Mouse (Mus musculus) limb, embryonic 13.5 days (tissue): ENCODE results near the gene Lama5. TPM values are rescaled to one million over a fixed set of nuclear protein-coding genes. Genes with fewer than 3 reads are reported as not detected.

Experiments used
- ATAC-seq: fragments of 200-750 bp; cut with Nextera tagmentation; 2 replicates; pipeline ENCODE4 v1.8.0; 2017; ENCODE audit warnings: low read depth, moderate number of reproducible peaks, moderate TSS enrichment; ENCODE audit not compliant: low FRiP score
- H3K27ac ChIP-seq: fragments of 300-500 bp; sonication (generic); 2 replicates; pipeline ENCODE4 v1.5.1; 2015; ENCODE audit warnings: inconsistent platforms, mild to moderate bottlenecking, moderate library complexity
- H3K27me3 ChIP-seq: fragments of 300-500 bp; sonication (generic); 2 replicates; pipeline ENCODE4 v1.6.1; 2015; ENCODE audit warnings: mild to moderate bottlenecking, inconsistent platforms
- H3K36me3 ChIP-seq: fragments of 300-500 bp; sonication (generic); 2 replicates; pipeline ENCODE4 v1.6.1; 2015; ENCODE audit warnings: inconsistent platforms, mild to moderate bottlenecking, moderate library complexity
- H3K4me1 ChIP-seq: fragments of 300-500 bp; sonication (generic); 2 replicates; pipeline ENCODE4 v1.6.1; 2015; ENCODE audit warnings: inconsistent platforms
- H3K4me2 ChIP-seq: fragments of 300-500 bp; sonication (generic); replicated peaks from 2 replicates; pipeline ENCODE4 v1.6.1; 2015; ENCODE audit warnings: inconsistent platforms, mild to moderate bottlenecking, moderate library complexity
- H3K4me3 ChIP-seq: fragments of 300-500 bp; sonication (generic); 2 replicates; pipeline ENCODE4 v1.5.1; 2015; ENCODE audit warnings: moderate library complexity, mild to moderate bottlenecking, inconsistent platforms
- H3K9ac ChIP-seq: fragments of 300-500 bp; sonication (generic); 2 replicates; pipeline ENCODE4 v1.6.1; 2015; ENCODE audit warnings: mild to moderate bottlenecking, inconsistent platforms
- H3K9me3 ChIP-seq: fragments of 300-500 bp; sonication (generic); 2 replicates; pipeline ENCODE4 v1.6.1; 2016; ENCODE audit warnings: inconsistent platforms
- WGBS: fragments of 180-500 bp; shearing (Covaris S2); methylation state at CpG from one replicate; pipeline ENCODE4 v1.1.7; 2015; 5-methylcytosine and 5-hydroxymethylcytosine counted together
- polyA plus RNA-seq: library from polyadenylated mRNA; unstranded; fragments of >200 nt; fragmentation: Nextera tagmentation; extraction: Ambion mirVana; gene quantifications from 2 replicates; pipeline ENCODE4 v1.2.1, GENCODE M21; 2015

Lama5 gene
- polyA plus RNA-seq, 1 experiment from 2014 or later: 15.8 TPM

- H3K4me1 ChIP-seq: no peaks in the 10 kb centered on the region
- H3K36me3 ChIP-seq: no peaks in the 10 kb centered on the region
- no peak overlapping the region for H3K4me3 ChIP-seq
- H3K4me2 ChIP-seq: no peak overlapping the region
- WGBS: 67% methylated on average over 9 of the region's 9 CpGs
- H3K27ac ChIP-seq: no peak overlapping the region
- H3K27me3 ChIP-seq: no peaks in the 10 kb centered on the region
- no peak for ATAC-seq
- H3K9me3 ChIP-seq: no peaks in the 10 kb centered on the region
- H3K9ac ChIP-seq: no peak overlapping the region
Observed at GRCm38 (mm10) chr2:180248947-180249660, 23.4 kb upstream of the Lama5 start.

DNA sequence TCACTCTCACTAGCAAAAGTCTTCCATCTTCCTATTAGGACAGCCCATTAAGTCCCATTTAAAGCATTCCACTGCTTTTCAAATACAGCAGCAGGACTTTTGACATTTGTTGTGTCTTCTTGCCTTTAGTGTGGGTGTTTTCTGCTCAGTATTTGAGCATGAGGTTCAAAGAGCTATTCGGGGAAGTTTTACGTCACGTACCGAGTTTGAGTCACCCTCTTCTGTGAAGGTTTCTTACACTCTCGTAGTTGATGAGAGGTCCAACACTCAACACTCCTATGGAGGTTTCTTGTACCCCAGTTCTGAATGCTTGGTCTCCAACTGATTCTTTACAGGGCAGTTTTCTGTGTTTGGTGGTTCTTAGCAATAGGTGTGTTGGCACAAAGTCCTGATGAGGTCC lies 22.3 kb upstream of the Lama5 start:
- H3K9me3 ChIP-seq: no peaks in the 10 kb centered on the region
- 88% methylated on average over 5 of the region's 5 CpGs for WGBS
- ATAC-seq: no peak
- no peak overlapping the region for H3K4me2 ChIP-seq
- H3K27me3 ChIP-seq: no peaks in the 10 kb centered on the region
- H3K4me3 ChIP-seq: no peak overlapping the region
- no peak overlapping the region for H3K9ac ChIP-seq
- no peak overlapping the region for H3K27ac ChIP-seq
- no peaks in the 10 kb centered on the region for H3K36me3 ChIP-seq
- H3K4me1 ChIP-seq: no peaks in the 10 kb centered on the region

DNA sequence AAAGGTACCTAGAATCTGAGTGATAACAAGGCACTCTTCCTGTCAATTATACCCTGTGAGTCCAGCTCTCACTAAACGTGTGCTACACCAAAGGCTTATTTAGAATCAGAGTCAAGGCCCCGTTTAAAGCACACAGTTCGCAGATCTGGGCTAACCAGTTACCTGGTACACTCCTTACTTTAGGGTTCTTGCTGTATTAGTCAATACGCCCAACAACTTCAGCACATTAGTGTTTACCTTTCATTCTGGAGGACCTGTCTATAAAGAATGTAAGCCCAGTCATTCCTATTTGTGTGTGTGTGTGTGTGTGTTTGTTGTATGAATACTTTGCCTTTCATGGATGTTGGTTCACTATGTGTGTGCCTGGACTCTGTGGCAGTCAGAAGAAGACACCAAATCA lies 17.4 kb upstream of the Lama5 start:
- no peak overlapping the region for H3K9ac ChIP-seq
- no peak overlapping the region for H3K4me2 ChIP-seq
- no peak overlapping the region for H3K4me3 ChIP-seq
- WGBS: 86% methylated on average over 4 of the region's 4 CpGs
- no peaks in the 10 kb centered on the region for H3K27me3 ChIP-seq
- no peak overlapping the region for H3K27ac ChIP-seq
- no peaks in the 10 kb centered on the region for H3K36me3 ChIP-seq
- no peaks in the 10 kb centered on the region for H3K4me1 ChIP-seq
- H3K9me3 ChIP-seq: no peaks in the 10 kb centered on the region
- ATAC-seq: no peak

GRCm38 (mm10) chr2:180238591-180238990 lies 12.9 kb upstream of the Lama5 start:
- H3K9ac ChIP-seq: no peak overlapping the region
- H3K4me3 ChIP-seq: no peak overlapping the region
- H3K36me3 ChIP-seq: no peaks in the 10 kb centered on the region
- no peak overlapping the region for H3K27ac ChIP-seq
- H3K9me3 ChIP-seq: no peaks in the 10 kb centered on the region
- peaks cover 26% of the 10 kb centered on the region for H3K4me1 ChIP-seq
- no peak for ATAC-seq
- no peak overlapping the region for H3K4me2 ChIP-seq
- no peaks in the 10 kb centered on the region for H3K27me3 ChIP-seq
- WGBS: 79% methylated on average over 5 of the region's 5 CpGs

- no peaks in the 10 kb centered on the region for H3K27me3 ChIP-seq
- no peak overlapping the region for H3K27ac ChIP-seq
- no peak for ATAC-seq
- no peak overlapping the region for H3K4me3 ChIP-seq
- H3K36me3 ChIP-seq: no peaks in the 10 kb centered on the region
- H3K4me2 ChIP-seq: no peak overlapping the region
- peaks cover 26% of the 10 kb centered on the region for H3K4me1 ChIP-seq
- H3K9ac ChIP-seq: no peak overlapping the region
- H3K9me3 ChIP-seq: no peaks in the 10 kb centered on the region
- 95% methylated on average over 7 of the region's 7 CpGs for WGBS
Observed at GRCm38 (mm10) chr2:180237601-180238345, 12.1 kb upstream of the Lama5 start.

DNA sequence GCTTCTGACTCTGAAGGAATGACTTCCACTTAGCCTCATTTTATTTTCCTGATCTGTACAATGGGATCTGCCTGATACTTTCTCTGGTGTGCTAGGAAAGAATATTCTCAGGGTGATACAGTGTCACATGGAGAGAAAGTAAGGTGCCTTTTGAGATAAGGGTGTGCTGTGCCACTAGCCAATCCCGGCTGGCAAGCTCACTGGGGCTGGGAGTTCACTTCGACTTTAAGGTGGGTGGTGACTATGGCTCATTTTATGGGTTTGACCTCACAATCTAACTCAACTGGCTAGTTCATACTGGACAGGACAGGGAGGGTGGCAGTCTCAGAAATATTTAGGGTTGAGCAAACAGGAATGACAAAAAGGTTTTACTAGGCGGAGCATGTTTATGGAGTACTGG lies 11.3 kb upstream of the Lama5 start:
- Histone ChIP-seq H3K27ac (no peak overlapping the region), H3K4me1 (peaks cover 26% of the 10 kb centered on the region), H3K36me3 (no peaks in the 10 kb centered on the region), H3K4me2 (no peak overlapping the region), H3K4me3 (no peak overlapping the region), H3K27me3 (no peaks in the 10 kb centered on the region), H3K9ac (no peak overlapping the region), H3K9me3 (no peaks in the 10 kb centered on the region)
- 75% methylated on average over 3 of the region's 3 CpGs for WGBS
- no peak for ATAC-seq

DNA sequence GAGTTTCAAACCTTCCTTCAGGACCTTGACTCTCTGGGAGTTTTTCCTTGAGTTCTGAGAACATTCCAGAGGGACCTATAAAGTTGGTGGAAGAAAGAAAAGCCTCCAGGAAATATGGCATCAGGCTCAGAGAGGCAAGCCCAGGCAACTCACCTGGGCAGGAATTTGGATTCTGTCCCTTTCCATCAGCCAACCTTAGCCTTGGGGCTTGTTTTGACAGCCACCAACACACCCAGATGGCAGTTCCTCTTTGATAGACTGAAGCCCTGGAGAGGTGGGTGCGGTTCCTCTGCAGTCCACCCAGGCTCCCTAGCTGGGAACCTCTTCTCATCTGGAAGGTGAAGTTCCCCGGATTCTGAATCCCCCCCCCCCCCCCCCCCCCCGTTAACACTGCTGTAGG lies 10.8 kb upstream of the Lama5 start:
- no peak overlapping the region for H3K9ac ChIP-seq
- H3K4me3 ChIP-seq: no peak overlapping the region
- H3K36me3 ChIP-seq: no peaks in the 10 kb centered on the region
- ATAC-seq: peak; percentile 50; the same call in 1 of the 2 replicates
- no peak overlapping the region for H3K4me2 ChIP-seq
- H3K4me1 ChIP-seq: peaks cover 26% of the 10 kb centered on the region
- H3K27me3 ChIP-seq: no peaks in the 10 kb centered on the region
- H3K27ac ChIP-seq: peak overlapping the region; percentile 77; the same call in 1 of the 2 replicates
- H3K9me3 ChIP-seq: no peaks in the 10 kb centered on the region
- WGBS: 41% methylated on average over 3 of the region's 3 CpGs

DNA sequence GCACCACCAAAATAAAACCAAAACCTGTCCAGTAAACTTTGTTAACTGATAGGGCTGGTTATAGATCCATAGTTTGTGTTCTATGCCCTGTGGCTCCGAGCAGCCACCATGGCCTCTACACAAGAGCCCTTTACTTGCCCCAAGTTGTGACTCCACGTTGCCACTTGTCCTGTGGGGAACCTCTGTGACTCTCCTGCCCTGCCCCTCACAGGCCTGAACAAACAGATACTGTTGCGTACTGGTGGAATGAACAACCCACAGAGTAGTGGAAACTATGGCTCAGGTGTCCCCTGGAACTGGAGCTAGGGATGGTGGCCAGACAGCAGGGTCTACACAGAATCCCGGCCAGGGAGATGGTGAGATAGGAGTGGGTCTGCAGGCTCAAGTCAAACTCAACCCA lies 10.1 kb upstream of the Lama5 start:
- Histone ChIP-seq H3K4me2 (no peak overlapping the region), H3K4me1 (peaks cover 26% of the 10 kb centered on the region), H3K36me3 (no peaks in the 10 kb centered on the region), H3K27me3 (no peaks in the 10 kb centered on the region), H3K9ac (no peak overlapping the region), H3K9me3 (no peaks in the 10 kb centered on the region), H3K4me3 (no peak overlapping the region), H3K27ac (peak overlapping the region; percentile 77; the same call in 1 of the 2 replicates)
- 74% methylated on average over 4 of the region's 4 CpGs for WGBS
- ATAC-seq: no peak

GRCm38 (mm10) chr2:180234980-180235379 lies 9.3 kb upstream of the Lama5 start:
- Histone ChIP-seq H3K27me3 (no peaks in the 10 kb centered on the region), H3K4me3 (no peak overlapping the region), H3K4me2 (peak overlapping the region; percentile 27), H3K9me3 (no peaks in the 10 kb centered on the region), H3K36me3 (no peaks in the 10 kb centered on the region), H3K9ac (no peak overlapping the region), H3K27ac (peak overlapping the region; percentile 77), H3K4me1 (peaks cover 26% of the 10 kb centered on the region)
- WGBS: 34% methylated on average over 6 of the region's 6 CpGs
- ATAC-seq: peak; percentile 54

DNA sequence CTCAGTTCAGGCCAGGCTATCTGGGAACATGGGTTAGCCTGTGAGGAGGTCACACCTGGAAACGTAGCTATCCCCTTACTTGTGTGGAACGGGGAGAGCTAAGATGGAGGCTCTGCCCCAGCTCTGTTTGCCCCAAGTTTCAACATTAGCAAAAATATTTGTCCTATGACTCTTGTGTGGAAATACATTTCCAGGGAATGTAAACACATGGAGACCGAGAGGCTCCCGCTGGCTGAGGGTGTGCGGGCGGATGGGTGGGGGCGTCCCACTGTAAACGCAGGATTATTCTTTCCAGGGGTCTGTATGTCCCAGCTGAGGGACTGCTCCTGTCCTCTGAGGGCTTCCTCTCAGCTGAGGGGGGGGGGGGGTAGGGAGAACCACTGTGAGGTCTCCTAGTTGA lies 8.7 kb upstream of the Lama5 start:
- Histone ChIP-seq H3K9ac (no peak overlapping the region), H3K27ac (peak overlapping the region; percentile 77), H3K27me3 (no peaks in the 10 kb centered on the region), H3K4me2 (peak overlapping the region; percentile 27), H3K4me1 (peaks cover 26% of the 10 kb centered on the region), H3K4me3 (no peak overlapping the region), H3K36me3 (no peaks in the 10 kb centered on the region), H3K9me3 (no peaks in the 10 kb centered on the region)
- WGBS: 91% methylated on average over 8 of the region's 8 CpGs
- ATAC-seq: no peak

- ATAC-seq: no peak
Observed at GRCm38 (mm10) chr2:180233101-180233904, 7.6 kb upstream of the Lama5 start.

GRCm38 (mm10) chr2:180230482-180230881 lies 4.8 kb upstream of the Lama5 start:
- WGBS: 60% methylated on average over 4 of the region's 4 CpGs
- ATAC-seq: no peak
- Histone ChIP-seq H3K4me2 (no peak overlapping the region), H3K4me3 (no peak overlapping the region), H3K36me3 (no peaks in the 10 kb centered on the region), H3K27ac (no peak overlapping the region), H3K9me3 (no peaks in the 10 kb centered on the region), H3K27me3 (peaks cover 21% of the 10 kb centered on the region), H3K4me1 (peaks cover 45% of the 10 kb centered on the region), H3K9ac (no peak overlapping the region)

More at GRCm38 (mm10) chr2:180233101-180233904, 7.6 kb upstream of the Lama5 start:
- peaks cover 31% of the 10 kb centered on the region for H3K4me1 ChIP-seq
- H3K4me2 ChIP-seq: no peak overlapping the region
- H3K9ac ChIP-seq: no peak overlapping the region
- no peak overlapping the region for H3K4me3 ChIP-seq
- H3K36me3 ChIP-seq: no peaks in the 10 kb centered on the region
- 0 out of 2 replicates have a peak, but pooled peaks cover under 1% of the 10 kb centered on the region for H3K27me3 ChIP-seq
- no peaks in the 10 kb centered on the region for H3K9me3 ChIP-seq
- no peak overlapping the region for H3K27ac ChIP-seq
- WGBS: 87% methylated on average over 7 of the region's 7 CpGs
